Mouse (Mus musculus): ENCODE data around the gene Slc16a8. TPM values are rescaled to one million over a fixed set of nuclear protein-coding genes. Genes with fewer than 3 reads are reported as not detected.

Gene Slc16a8
- polyA plus RNA-seq, 1 experiment from 2014 or later = 0.33 TPM

GRCm38 (mm10) chr15:79282434-79282833 lies 27.9 kb upstream of the Slc16a8 start:
- no peak overlapping the region for H3K9ac ChIP-seq
- no peak overlapping the region for H3K27ac ChIP-seq
- H3K4me3 ChIP-seq = no peak overlapping the region
- H3K4me2 ChIP-seq (replicated peaks) = no peak overlapping the region
- H3K36me3 ChIP-seq = peaks cover 12% of the 10 kb centered on the region
- H3K27me3 ChIP-seq = no peaks in the 10 kb centered on the region
- H3K9me3 ChIP-seq = no peaks in the 10 kb centered on the region
- 76% methylated on average over 5 of the region's 5 CpGs for WGBS
- no peaks in the 10 kb centered on the region; the same call in 1 of the 2 replicates for H3K4me1 ChIP-seq
- ATAC-seq (ENCODE audit: low FRiP score, low read depth) = no peak

GRCm38 (mm10) chr15:79281389-79281788 lies 26.8 kb upstream of the Slc16a8 start:
- Histone ChIP-seq H3K4me3 (no peak overlapping the region), H3K4me2 (replicated peaks) (no peak overlapping the region), H3K27me3 (no peaks in the 10 kb centered on the region), H3K4me1 (no peaks in the 10 kb centered on the region; the same call in 1 of the 2 replicates), H3K27ac (no peak overlapping the region), H3K9me3 (peaks cover 7% of the 10 kb centered on the region; the same call in 1 of the 2 replicates), H3K9ac (no peak overlapping the region), H3K36me3 (peaks cover 2% of the 10 kb centered on the region)
- WGBS = 65% methylated on average over 1 of the region's 1 CpGs
- no peak for ATAC-seq (ENCODE audit: low FRiP score, low read depth)

- WGBS = 58% methylated on average over 5 of the region's 5 CpGs
- no peak for ATAC-seq (ENCODE audit: low FRiP score, low read depth)
- Histone ChIP-seq H3K27me3 (no peaks in the 10 kb centered on the region), H3K4me2 (replicated peaks) (no peak overlapping the region), H3K4me1 (no peaks in the 10 kb centered on the region; the same call in 1 of the 2 replicates), H3K9me3 (peaks cover 7% of the 10 kb centered on the region; the same call in 1 of the 2 replicates), H3K36me3 (no peaks in the 10 kb centered on the region), H3K27ac (no peak overlapping the region), H3K9ac (no peak overlapping the region), H3K4me3 (no peak overlapping the region)
Observed at GRCm38 (mm10) chr15:79280850-79281249, 26.3 kb upstream of the Slc16a8 start.

- no peak overlapping the region for H3K4me3 ChIP-seq
- no peak for ATAC-seq (ENCODE audit: low FRiP score, low read depth)
- H3K9me3 ChIP-seq = peaks cover 7% of the 10 kb centered on the region; the same call in 1 of the 2 replicates
- WGBS = 30% methylated on average over 6 of the region's 6 CpGs
- H3K27ac ChIP-seq = no peak overlapping the region
- no peaks in the 10 kb centered on the region for H3K36me3 ChIP-seq
- no peak overlapping the region for H3K4me2 ChIP-seq (replicated peaks)
- H3K27me3 ChIP-seq = no peaks in the 10 kb centered on the region
- H3K4me1 ChIP-seq = no peaks in the 10 kb centered on the region; the same call in 1 of the 2 replicates
- no peak overlapping the region for H3K9ac ChIP-seq
Observed at GRCm38 (mm10) chr15:79280209-79280608, 25.6 kb upstream of the Slc16a8 start.

- Histone ChIP-seq H3K4me1 (no peaks in the 10 kb centered on the region; the same call in 1 of the 2 replicates), H3K4me3 (no peak overlapping the region), H3K9me3 (peaks cover 7% of the 10 kb centered on the region; the same call in 1 of the 2 replicates), H3K36me3 (no peaks in the 10 kb centered on the region), H3K9ac (no peak overlapping the region), H3K4me2 (replicated peaks) (no peak overlapping the region), H3K27ac (no peak overlapping the region), H3K27me3 (peaks cover 3% of the 10 kb centered on the region)
- 57% methylated on average over 10 of the region's 10 CpGs for whole genome bisulfite sequencing
- ATAC-seq (ENCODE audit: low FRiP score, low read depth) = no peak
Observed at GRCm38 (mm10) chr15:79277728-79278127, 23.2 kb upstream of the Slc16a8 start.

GRCm38 (mm10) chr15:79273020-79273419 lies 18.5 kb upstream of the Slc16a8 start:
- H3K4me2 ChIP-seq (replicated peaks) = no peak overlapping the region
- ATAC-seq (ENCODE audit: low FRiP score, low read depth) = no peak
- no peaks in the 10 kb centered on the region for H3K36me3 ChIP-seq
- H3K4me3 ChIP-seq = no peak overlapping the region
- H3K27me3 ChIP-seq = peaks cover 28% of the 10 kb centered on the region
- H3K9me3 ChIP-seq = peaks cover 7% of the 10 kb centered on the region; the same call in 1 of the 2 replicates
- H3K27ac ChIP-seq = no peak overlapping the region
- H3K9ac ChIP-seq = no peak overlapping the region
- 52% methylated on average over 10 of the region's 10 CpGs for WGBS
- peaks cover 11% of the 10 kb centered on the region for H3K4me1 ChIP-seq

GRCm38 (mm10) chr15:79271124-79271746 lies 16.7 kb upstream of the Slc16a8 start:
- Histone ChIP-seq H3K4me1 (peaks cover 11% of the 10 kb centered on the region), H3K9me3 (no peaks in the 10 kb centered on the region), H3K9ac (no peak overlapping the region), H3K27me3 (peaks cover 39% of the 10 kb centered on the region), H3K4me2 (replicated peaks) (peak overlapping the region; percentile 69), H3K36me3 (no peaks in the 10 kb centered on the region), H3K4me3 (peak overlapping the region; percentile 35), H3K27ac (no peak overlapping the region)
- WGBS = 14% methylated on average over 17 of the region's 17 CpGs
- no peak for ATAC-seq (ENCODE audit: low FRiP score, low read depth)

GRCm38 (mm10) chr15:79270317-79271123 lies 16.0 kb upstream of the Slc16a8 start:
- Histone ChIP-seq H3K4me1 (peaks cover 11% of the 10 kb centered on the region), H3K9me3 (no peaks in the 10 kb centered on the region), H3K27me3 (peaks cover 39% of the 10 kb centered on the region), H3K9ac (peak overlapping the region; percentile 46; the same call in 1 of the 2 replicates), H3K4me3 (peak overlapping the region; percentile 35), H3K4me2 (replicated peaks) (peak overlapping the region; percentile 69), H3K36me3 (no peaks in the 10 kb centered on the region), H3K27ac (no peak overlapping the region)
- 2% methylated on average over 33 of the region's 33 CpGs for WGBS
- ATAC-seq (ENCODE audit: low FRiP score, low read depth) = peak; percentile 71; the same call in 1 of the 2 replicates

GRCm38 (mm10) chr15:79268521-79268920 lies 14.0 kb upstream of the Slc16a8 start:
- H3K4me1 ChIP-seq = peaks cover 11% of the 10 kb centered on the region
- peaks cover 50% of the 10 kb centered on the region for H3K27me3 ChIP-seq
- H3K36me3 ChIP-seq = no peaks in the 10 kb centered on the region
- H3K27ac ChIP-seq = no peak overlapping the region
- no peak overlapping the region for H3K4me2 ChIP-seq (replicated peaks)
- no peak overlapping the region for H3K9ac ChIP-seq
- H3K4me3 ChIP-seq = no peak overlapping the region
- 26% methylated on average over 1 of the region's 1 CpGs for WGBS
- H3K9me3 ChIP-seq = no peaks in the 10 kb centered on the region
- ATAC-seq (ENCODE audit: low FRiP score, low read depth) = no peak

GRCm38 (mm10) chr15:79265384-79265783 lies 10.8 kb upstream of the Slc16a8 start:
- no peak overlapping the region for H3K9ac ChIP-seq
- WGBS = 61% methylated on average over 4 of the region's 4 CpGs
- ATAC-seq (ENCODE audit: low FRiP score, low read depth) = no peak

GRCm38 (mm10) chr15:79263726-79264125 lies 9.2 kb upstream of the Slc16a8 start:
- 93% methylated on average over 6 of the region's 6 CpGs for WGBS
- no peak for ATAC-seq (ENCODE audit: low FRiP score, low read depth)

More at GRCm38 (mm10) chr15:79265384-79265783, 10.8 kb upstream of the Slc16a8 start:
- Histone ChIP-seq H3K27me3 (peaks cover 58% of the 10 kb centered on the region), H3K27ac (no peak overlapping the region), H3K36me3 (no peaks in the 10 kb centered on the region), H3K4me1 (peaks cover 12% of the 10 kb centered on the region), H3K4me3 (no peak overlapping the region), H3K4me2 (replicated peaks) (no peak overlapping the region), H3K9me3 (no peaks in the 10 kb centered on the region)

GRCm38 (mm10) chr15:79262786-79263309 lies 8.3 kb upstream of the Slc16a8 start:
- peak overlapping the region; percentile 99 for H3K4me2 ChIP-seq (replicated peaks)
- H3K36me3 ChIP-seq = no peaks in the 10 kb centered on the region
- no peak overlapping the region for H3K4me3 ChIP-seq
- no peak for ATAC-seq (ENCODE audit: low FRiP score, low read depth)
- H3K4me1 ChIP-seq = peaks cover 10% of the 10 kb centered on the region
- no peaks in the 10 kb centered on the region for H3K9me3 ChIP-seq
- no peak overlapping the region for H3K27ac ChIP-seq
- H3K27me3 ChIP-seq = peaks cover 72% of the 10 kb centered on the region
- no peak overlapping the region for H3K9ac ChIP-seq
- WGBS = 88% methylated on average over 3 of the region's 3 CpGs

More at GRCm38 (mm10) chr15:79263726-79264125, 9.2 kb upstream of the Slc16a8 start:
- Histone ChIP-seq H3K27me3 (peaks cover 69% of the 10 kb centered on the region), H3K9ac (no peak overlapping the region), H3K4me3 (no peak overlapping the region), H3K4me1 (peaks cover 10% of the 10 kb centered on the region), H3K36me3 (no peaks in the 10 kb centered on the region), H3K27ac (no peak overlapping the region), H3K4me2 (replicated peaks) (no peak overlapping the region), H3K9me3 (no peaks in the 10 kb centered on the region)

Data from limb, embryonic 13.5 days (tissue).